Mouse (Mus musculus) myocyte (in vitro differentiated cells): ENCODE measurements around the gene Myo1d. TPM values are rescaled to one million over a fixed set of nuclear protein-coding genes. Genes with fewer than 3 reads are reported as not detected.

ENCODE experiments used
- H3K27me3 ChIP-seq: one replicate; pipeline ENCODE4 v1.6.1; 2011; ENCODE audit not compliant: control insufficient read depth, insufficient read depth, insufficient read length
- H3K36me3 ChIP-seq: one replicate; pipeline ENCODE4 v1.6.1; 2011; ENCODE audit not compliant: control insufficient read depth, insufficient read depth
- H3K4me2 ChIP-seq: one replicate; pipeline ENCODE4 v1.6.1; 2011; ENCODE audit warnings: low read depth, control low read depth
- H3K4me3 ChIP-seq: one replicate; pipeline ENCODE4 v1.5.1; 2011; ENCODE audit warnings: mild to moderate bottlenecking, control low read depth, moderate library complexity
- H3K79me2 ChIP-seq: one replicate; pipeline ENCODE4 v1.6.1; 2011; ENCODE audit not compliant: control insufficient read depth, insufficient read depth
- H3ac ChIP-seq: one replicate; pipeline ENCODE4 v1.6.1; 2011; ENCODE audit not compliant: control insufficient read depth, insufficient read length
- CEBPB ChIP-seq: IDR thresholded peaks from 2 replicates; pipeline ENCODE4 v1.6.1; 2011; ENCODE audit warnings: mild to moderate bottlenecking, moderate library complexity; ENCODE audit not compliant: poor library complexity, insufficient read depth, severe bottlenecking
- E2F4 ChIP-seq: IDR thresholded peaks from one replicate; pipeline ENCODE4 v1.6.1; 2011; ENCODE audit warnings: mild to moderate bottlenecking, control low read depth, moderate library complexity; ENCODE audit not compliant: insufficient read depth
- MAX ChIP-seq: IDR thresholded peaks from one replicate; pipeline ENCODE4 v1.6.1; 2011; ENCODE audit warnings: low read depth, mild to moderate bottlenecking, control low read depth
- MYOD1 ChIP-seq, 3 experiments: IDR thresholded peaks; one replicate each; pipeline ENCODE4 v1.6.1; 2011; ENCODE audit warnings: control low read depth in 2 of 3, low read depth in 2 of 3, mild to moderate bottlenecking in 2 of 3, moderate library complexity in 1 of 3; ENCODE audit not compliant: insufficient read length in 2 of 3, control insufficient read depth in 1 of 3
- MYOG ChIP-seq, 3 experiments: IDR thresholded peaks; one replicate each; pipeline ENCODE4 v1.6.1; 2011; ENCODE audit warnings: control low read depth in 2 of 3, low read depth in 2 of 3, mild to moderate bottlenecking in 2 of 3; ENCODE audit not compliant: insufficient read length in 2 of 3, control insufficient read depth in 1 of 3, insufficient read depth in 1 of 3
- POLR2A ChIP-seq: IDR thresholded peaks from one replicate; pipeline ENCODE4 v1.6.1; 2011; ENCODE audit warnings: low read depth, mild to moderate bottlenecking, control low read depth, moderate library complexity; ENCODE audit not compliant: insufficient read length
- POLR2AphosphoS2 ChIP-seq: IDR thresholded peaks from one replicate; pipeline ENCODE4 v1.6.1; 2011; ENCODE audit warnings: low read depth, control low read depth; ENCODE audit not compliant: insufficient read length
- REST ChIP-seq: IDR thresholded peaks from one replicate; pipeline ENCODE4 v1.6.1; 2011; ENCODE audit warnings: mild to moderate bottlenecking, control low read depth, moderate library complexity; ENCODE audit not compliant: insufficient read depth, insufficient read length
- SRF ChIP-seq: IDR thresholded peaks from one replicate; pipeline ENCODE4 v1.6.1; 2011; ENCODE audit warnings: low read depth; ENCODE audit not compliant: control insufficient read depth, insufficient read length
- TCF12 ChIP-seq: IDR thresholded peaks from one replicate; pipeline ENCODE4 v1.6.1; 2011; ENCODE audit warnings: mild to moderate bottlenecking, control low read depth; ENCODE audit not compliant: poor library complexity, insufficient read depth, severe bottlenecking
- TCF3 ChIP-seq: IDR thresholded peaks from one replicate; pipeline ENCODE4 v1.6.1; 2011; ENCODE audit warnings: low read depth, control low read depth; ENCODE audit not compliant: insufficient read length
- USF1 ChIP-seq: IDR thresholded peaks from one replicate; pipeline ENCODE4 v1.6.1; 2011; ENCODE audit warnings: low read depth, mild to moderate bottlenecking, control low read depth, moderate library complexity
- polyA plus RNA-seq: library from polyadenylated mRNA; unstranded; fragments of >200 nt; fragmentation: generic; extraction: Trizol; gene quantifications from one replicate; pipeline ENCODE4 v1.2.1, GENCODE M21; 2012; ENCODE audit warnings: missing spikeins

The Myo1d gene
- polyA plus RNA-seq, 1 experiment: 10.5 TPM

DNA sequence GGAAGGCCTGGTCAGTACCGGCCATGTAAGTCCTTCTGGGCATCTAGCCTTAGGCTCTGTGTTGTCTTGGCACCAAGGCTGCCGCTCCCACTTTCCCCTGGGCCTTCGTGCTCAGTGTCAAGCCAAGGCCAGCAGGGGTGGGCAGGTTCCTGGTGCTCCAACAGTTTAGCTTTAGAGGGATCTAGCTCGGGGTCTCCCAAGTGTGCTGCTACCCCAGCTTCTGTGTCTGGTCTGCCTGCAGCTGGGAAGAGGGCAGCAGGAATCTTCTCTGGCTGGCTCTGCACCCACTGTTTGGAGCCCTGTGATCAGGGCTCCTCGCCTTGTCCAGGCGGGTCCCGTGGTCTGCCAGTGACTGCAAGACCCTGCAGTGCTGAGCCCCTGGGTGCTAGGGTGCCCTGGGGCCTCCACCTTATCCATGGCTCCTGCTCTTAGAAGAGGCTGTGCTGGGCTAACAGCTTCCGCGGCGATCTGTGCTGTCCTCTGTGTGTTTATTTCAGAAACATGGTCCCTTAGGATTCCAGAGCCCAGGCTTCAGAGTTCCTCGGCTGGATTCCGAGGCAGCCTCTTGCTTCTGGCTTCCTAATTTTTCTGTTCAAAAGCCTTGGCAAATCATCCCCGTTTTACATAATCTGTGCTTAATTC is 298.3 kb downstream of the Myo1d start:
- H3K4me3 ChIP-seq: peak overlapping the region; percentile 72
- no peaks in the 10 kb centered on the region for H3K27me3 ChIP-seq
- peaks cover 9% of the 10 kb centered on the region for H3K36me3 ChIP-seq
- peaks cover 43% of the 10 kb centered on the region for H3K79me2 ChIP-seq
- TF ChIP-seq POLR2AphosphoS2 (peak; percentile 14), USF1 (no peak)
- H3K4me2 ChIP-seq: peak overlapping the region; percentile 73
- H3ac ChIP-seq: no peak overlapping the region

GRCm38 (mm10) chr11:80479906-80480866 is 299.6 kb downstream of the Myo1d start:
- Histone ChIP-seq H3K36me3 (peaks cover 9% of the 10 kb centered on the region), H3K27me3 (no peaks in the 10 kb centered on the region), H3K4me3 (peak overlapping the region; percentile 72), H3K79me2 (peaks cover 43% of the 10 kb centered on the region), H3K4me2 (peak overlapping the region; percentile 73), H3ac (no peak overlapping the region)
- peak; percentile 22 for TF ChIP-seq POLR2AphosphoS2
- no peak for TF ChIP-seq CEBPB
- TF ChIP-seq MYOG (IDR thresholded peaks at IDR 0.05; ENCODE audit: control insufficient read depth in 1 of 3, insufficient read depth in 1 of 3, insufficient read length in 2 of 3, low read depth in 2 of 3): peak in 1 of 3 experiments; percentile 13

- Histone ChIP-seq H3K4me3 (peak overlapping the region; percentile 72), H3K4me2 (peak overlapping the region; percentile 90), H3K27me3 (no peaks in the 10 kb centered on the region), H3K36me3 (peaks cover 13% of the 10 kb centered on the region), H3K79me2 (peaks cover 43% of the 10 kb centered on the region), H3ac (no peak overlapping the region)
- peak in 2 of 3 experiments; percentile 22 to 77 for TF ChIP-seq MYOD1 (IDR thresholded peaks at IDR 0.05; ENCODE audit: control insufficient read depth in 1 of 3, insufficient read length in 2 of 3, low read depth in 2 of 3)
- peak; percentile 39 for TF ChIP-seq TCF3
- TF ChIP-seq REST: no peak
- no peak for TF ChIP-seq POLR2A
- TF ChIP-seq MYOG (IDR thresholded peaks at IDR 0.05; ENCODE audit: control insufficient read depth in 1 of 3, insufficient read depth in 1 of 3, insufficient read length in 2 of 3, low read depth in 2 of 3): peak in 1 of 3 experiments; percentile 72
- no peak for TF ChIP-seq SRF
- peak; percentile 9 for TF ChIP-seq TCF12
These were observed 300.4 kb downstream of the Myo1d start for GRCm38 (mm10) chr11:80479425-80479824.

DNA sequence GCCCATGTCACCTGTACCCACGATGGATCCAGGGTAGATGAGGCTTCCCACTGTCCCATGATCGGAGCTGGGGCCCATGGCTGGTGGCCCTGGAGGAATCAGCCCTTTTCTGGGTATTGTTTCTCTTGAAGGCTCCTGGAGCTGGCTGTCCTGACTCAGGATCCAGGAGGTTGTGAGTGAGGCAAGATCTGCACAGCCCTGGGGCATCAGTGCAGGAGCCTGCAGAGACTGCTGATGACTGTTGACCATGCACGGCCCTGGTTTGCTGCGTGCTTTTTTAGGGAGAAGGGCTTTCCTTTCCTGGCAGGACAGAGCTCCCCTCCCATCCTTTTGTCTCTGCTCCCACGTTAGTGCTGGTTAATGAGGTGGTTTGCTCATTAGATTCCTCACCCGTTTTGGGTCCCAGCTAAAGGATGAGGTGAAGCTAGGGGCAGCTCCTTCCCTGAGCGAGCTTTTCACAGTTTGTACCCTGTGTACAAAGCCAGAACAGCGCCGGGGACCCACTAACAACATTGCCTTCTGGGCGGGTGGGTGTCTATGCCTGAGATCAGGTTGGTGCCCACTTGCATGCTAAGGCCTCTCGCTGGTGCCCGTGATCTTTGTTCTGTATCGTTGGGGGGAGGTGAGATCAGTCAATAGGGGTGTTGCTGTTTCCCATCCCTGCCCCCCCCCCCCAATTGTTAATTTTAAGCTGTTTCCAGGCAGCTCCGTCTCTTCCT is 301.0 kb downstream of the Myo1d start:
- H3K4me3 ChIP-seq: peak overlapping the region; percentile 72

More for the DNA sequence above, 301.0 kb downstream of the Myo1d start:
- TF ChIP-seq MYOD1 (IDR thresholded peaks at IDR 0.05; ENCODE audit: control insufficient read depth in 1 of 3, insufficient read length in 2 of 3, low read depth in 2 of 3) (no peak), MYOG (IDR thresholded peaks at IDR 0.05; ENCODE audit: control insufficient read depth in 1 of 3, insufficient read depth in 1 of 3, insufficient read length in 2 of 3, low read depth in 2 of 3) (no peak), USF1 (no peak), MAX (no peak), TCF3 (no peak), POLR2A (no peak), TCF12 (no peak), CEBPB (no peak), REST (no peak), SRF (no peak), POLR2AphosphoS2 (no peak), E2F4 (no peak)
- Histone ChIP-seq H3K79me2 (peaks cover 43% of the 10 kb centered on the region), H3ac (no peak overlapping the region), H3K36me3 (peaks cover 13% of the 10 kb centered on the region), H3K4me2 (peak overlapping the region; percentile 90), H3K27me3 (no peaks in the 10 kb centered on the region)
